Mouse (Mus musculus) left cerebral cortex, postnatal 14 days (tissue): ENCODE data around the gene Tchp. TPM values are rescaled to one million over a fixed set of nuclear protein-coding genes. Genes with fewer than 3 reads are reported as not detected.
A peak's percentile ranks its signal among the peaks of the same experiment; 100 is the strongest.

Experiments
- DNase-seq, 2 experiments: peaks; one replicate each; pipeline ENCODE4 v3.0.0; 2021 to 2022; ENCODE audit warnings: low spot score in 2 of 2, mixed read lengths in 1 of 2
- intact Hi-C: fragments of 180-260 bp; cut with DNase I; formaldehyde crosslinking; loops from one replicate; pipeline ENCODE4 v1.15.1; 2025
- total RNA-seq, 2 experiments: library from RNA; stranded (reverse); gene quantifications; 2 replicates each; pipeline ENCODE4 v1.2.3; 2021

Tchp gene
- total RNA-seq, 2 experiments from 2014 or later: 11.9 to 12.3 TPM

- intact Hi-C loops: no loop called here
- DNase-seq: no peak
Measured at GRCm38 (mm10) chr5:114730129-114730528, 22.6 kb downstream of the Tchp start.

GRCm38 (mm10) chr5:114731498-114731897, 23.9 kb downstream of the Tchp start:
- no peak for DNase-seq
- intact Hi-C loops: no loop called here

GRCm38 (mm10) chr5:114731969-114732368, 24.4 kb downstream of the Tchp start:
- intact Hi-C loops: no loop called here

GRCm38 (mm10) chr5:114733606-114734005, 26.0 kb downstream of the Tchp start:
- intact Hi-C loops: no loop called here
- DNase-seq: no peak

More at GRCm38 (mm10) chr5:114731969-114732368, 24.4 kb downstream of the Tchp start:
- DNase-seq: no peak

GRCm38 (mm10) chr5:114737090-114737887, 29.7 kb downstream of the Tchp start:
- DNase-seq: no peak

GRCm38 (mm10) chr5:114738707-114739241, 31.2 kb downstream of the Tchp start:
- intact Hi-C loops: no loop called here
- DNase-seq: peak in 1 of 2 experiments; percentile 62

More at GRCm38 (mm10) chr5:114737090-114737887, 29.7 kb downstream of the Tchp start:
- intact Hi-C loops: no loop called here

GRCm38 (mm10) chr5:114740595-114740994, 33.0 kb downstream of the Tchp start:
- peak; percentile 35 to 42 for DNase-seq
- intact Hi-C loops: no loop called here

- intact Hi-C loops: no loop called here
- no peak for DNase-seq
Measured at GRCm38 (mm10) chr5:114742572-114742971, 35.0 kb downstream of the Tchp start.

GRCm38 (mm10) chr5:114742998-114743696, 35.6 kb downstream of the Tchp start:
- intact Hi-C loops: no loop called here
- DNase-seq: peak; percentile 32 to 79

- intact Hi-C loops: no loop called here
- DNase-seq: no peak
Measured at GRCm38 (mm10) chr5:114743697-114744090, 36.1 kb downstream of the Tchp start.

- intact Hi-C loops: no loop called here
- DNase-seq: peak in 1 of 2 experiments; percentile 57
Measured at GRCm38 (mm10) chr5:114745581-114745980, 38.0 kb downstream of the Tchp start.

- intact Hi-C loops: no loop called here
- DNase-seq: no peak
Measured at GRCm38 (mm10) chr5:114746886-114747285, 39.3 kb downstream of the Tchp start.

- intact Hi-C loops: no loop called here
Measured at GRCm38 (mm10) chr5:114747521-114747920, 40.0 kb downstream of the Tchp start.

GRCm38 (mm10) chr5:114750325-114750724, 42.8 kb downstream of the Tchp start:
- intact Hi-C loops: no loop called here
- no peak for DNase-seq

More at GRCm38 (mm10) chr5:114747521-114747920, 40.0 kb downstream of the Tchp start:
- DNase-seq: no peak

GRCm38 (mm10) chr5:114752397-114752796, 44.8 kb downstream of the Tchp start:
- intact Hi-C loops: no loop called here
- DNase-seq: no peak

- no peak for DNase-seq
- intact Hi-C loops: no loop called here
Measured at GRCm38 (mm10) chr5:114753384-114753783, 45.8 kb downstream of the Tchp start.

GRCm38 (mm10) chr5:114759536-114760090, 52.1 kb downstream of the Tchp start:
- intact Hi-C loops: no loop called here
- no peak for DNase-seq

- intact Hi-C loops: no loop called here
Measured at GRCm38 (mm10) chr5:114761980-114762379, 54.4 kb downstream of the Tchp start.

GRCm38 (mm10) chr5:114764812-114765735, 57.5 kb downstream of the Tchp start:
- DNase-seq: no peak
- intact Hi-C loops: no loop called here

More at GRCm38 (mm10) chr5:114761980-114762379, 54.4 kb downstream of the Tchp start:
- DNase-seq: no peak
